Mouse (Mus musculus): ENCODE data around the gene Adipor1.

Gene Adipor1

DNA sequence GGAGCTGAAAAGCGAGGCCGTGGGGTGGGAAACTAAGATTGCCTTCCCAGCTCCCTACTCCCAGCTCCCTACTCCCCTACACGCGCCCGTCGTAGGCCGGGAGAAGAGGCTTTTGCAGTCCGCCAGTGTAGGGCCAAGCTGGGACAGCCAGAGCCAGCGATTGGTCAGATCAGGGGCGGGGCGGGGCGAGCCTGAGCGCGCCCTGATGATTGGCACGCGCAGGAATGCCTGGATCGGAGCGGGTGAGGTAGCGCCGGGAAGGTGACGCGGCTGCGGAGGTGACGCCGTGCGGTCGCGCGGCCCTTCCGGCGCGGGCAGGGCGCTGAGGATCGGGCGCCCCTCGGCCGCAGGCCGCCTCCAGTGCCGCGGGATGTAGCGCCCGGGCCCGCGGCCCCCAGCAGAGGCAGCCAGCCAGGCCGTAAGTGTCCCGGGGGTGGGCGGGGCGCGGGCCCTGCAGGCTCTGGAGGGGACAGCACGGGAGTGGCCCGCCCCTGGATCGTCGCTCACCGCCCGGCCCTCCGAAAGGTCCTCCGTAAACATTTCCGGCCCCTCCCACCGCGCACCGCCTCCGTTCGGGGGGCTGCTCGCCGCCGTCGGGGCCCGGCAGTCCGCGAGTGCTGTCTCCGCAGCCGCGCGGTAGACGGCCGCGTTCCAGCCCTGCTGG, at the start of gene Adipor1:
Gene Adipor1 (plus strand): TSS at position 211 of the 664 bp plus-strand sequence.
- peak; percentile 96 for DNase-seq

DNA sequence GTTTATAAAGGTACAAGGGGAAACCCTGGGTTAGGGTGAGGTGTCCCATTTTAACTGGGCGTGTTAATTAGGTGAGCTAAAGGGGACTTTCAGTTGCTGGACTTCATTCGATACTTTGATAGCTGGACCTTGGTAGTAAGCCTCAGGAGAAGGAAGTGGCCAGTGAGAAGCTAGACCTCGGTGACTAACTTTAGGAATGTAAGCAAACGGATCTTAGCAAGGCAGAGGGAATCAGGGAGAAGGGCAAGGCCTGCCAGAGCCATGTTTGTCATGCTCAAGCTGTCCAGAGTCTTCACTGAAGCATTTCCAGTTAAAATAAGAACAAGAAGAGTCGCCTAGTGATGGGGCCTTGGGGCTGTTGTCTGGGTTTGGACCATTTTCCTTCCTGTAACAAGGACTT, 49.7 kb upstream of the Adipor1 start:
- DNase-seq, result no peak

DNA sequence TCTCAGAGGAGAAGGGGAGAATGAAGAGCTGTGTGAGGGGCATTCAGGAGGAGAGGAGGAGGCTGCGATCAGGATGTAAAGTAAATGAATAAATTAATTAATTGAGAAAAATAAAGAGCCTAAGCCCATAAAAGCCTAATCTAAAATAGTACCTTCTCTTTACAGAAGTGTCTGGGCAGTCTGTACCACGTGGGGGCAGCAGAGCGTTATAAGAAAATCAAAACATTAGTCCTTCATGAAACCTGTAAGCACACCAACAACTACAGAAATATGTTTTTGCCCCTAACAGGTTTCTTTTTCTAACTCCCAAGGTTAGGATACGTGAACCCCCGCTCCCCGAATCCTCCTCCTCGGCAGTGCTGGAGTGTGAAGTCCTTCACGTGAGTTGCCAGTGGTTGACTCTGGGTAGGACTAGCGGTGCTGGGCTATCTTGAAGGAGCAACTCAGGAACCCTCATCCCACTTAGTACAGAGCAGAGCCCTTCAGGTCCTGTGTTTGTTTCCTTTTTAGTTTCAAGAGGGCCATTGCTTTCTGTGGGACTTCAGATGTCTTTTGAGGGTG, 46.3 kb upstream of the Adipor1 start:
- peak; percentile 55 for DNase-seq

DNA sequence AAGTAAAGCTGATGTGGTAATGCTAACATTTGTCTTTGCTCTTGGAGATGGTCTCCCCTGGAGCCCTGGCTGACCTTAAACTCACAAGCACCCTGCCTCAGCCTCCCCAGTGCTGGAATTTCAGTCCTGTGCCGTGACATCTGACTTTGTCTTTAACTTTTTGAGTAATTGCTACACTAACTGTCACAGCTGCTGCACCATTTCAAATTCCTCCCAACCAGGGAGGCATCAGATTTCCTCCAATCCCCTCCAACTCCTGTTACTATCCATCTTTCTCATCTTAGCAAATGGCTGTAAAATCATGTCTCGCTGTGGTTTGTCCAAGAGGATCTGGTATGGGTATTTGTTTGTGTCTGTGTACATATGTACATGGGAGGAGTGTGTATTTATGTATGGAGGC, 41.1 kb upstream of the Adipor1 start:
- no peak for DNase-seq

DNA sequence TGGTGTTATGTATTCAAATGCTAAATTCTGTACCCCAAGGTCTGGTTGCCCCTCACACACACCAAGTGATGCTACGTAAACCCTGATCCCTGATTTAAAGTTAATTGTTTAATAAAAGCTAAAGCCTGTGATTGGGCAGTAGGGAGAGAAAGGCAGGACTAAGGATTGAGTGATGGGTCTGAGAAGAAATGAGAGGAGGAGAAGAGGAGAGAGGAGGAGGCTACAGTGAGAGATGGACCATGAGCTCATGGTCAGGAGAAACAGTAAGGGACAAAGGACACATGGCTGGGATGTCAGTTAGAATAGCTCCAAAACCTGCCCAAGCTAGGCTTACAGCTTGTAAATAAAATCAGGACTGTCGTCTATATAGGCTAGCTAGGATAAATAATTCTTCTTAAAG, 34.1 kb upstream of the Adipor1 start:
- DNase-seq, result no peak

DNA sequence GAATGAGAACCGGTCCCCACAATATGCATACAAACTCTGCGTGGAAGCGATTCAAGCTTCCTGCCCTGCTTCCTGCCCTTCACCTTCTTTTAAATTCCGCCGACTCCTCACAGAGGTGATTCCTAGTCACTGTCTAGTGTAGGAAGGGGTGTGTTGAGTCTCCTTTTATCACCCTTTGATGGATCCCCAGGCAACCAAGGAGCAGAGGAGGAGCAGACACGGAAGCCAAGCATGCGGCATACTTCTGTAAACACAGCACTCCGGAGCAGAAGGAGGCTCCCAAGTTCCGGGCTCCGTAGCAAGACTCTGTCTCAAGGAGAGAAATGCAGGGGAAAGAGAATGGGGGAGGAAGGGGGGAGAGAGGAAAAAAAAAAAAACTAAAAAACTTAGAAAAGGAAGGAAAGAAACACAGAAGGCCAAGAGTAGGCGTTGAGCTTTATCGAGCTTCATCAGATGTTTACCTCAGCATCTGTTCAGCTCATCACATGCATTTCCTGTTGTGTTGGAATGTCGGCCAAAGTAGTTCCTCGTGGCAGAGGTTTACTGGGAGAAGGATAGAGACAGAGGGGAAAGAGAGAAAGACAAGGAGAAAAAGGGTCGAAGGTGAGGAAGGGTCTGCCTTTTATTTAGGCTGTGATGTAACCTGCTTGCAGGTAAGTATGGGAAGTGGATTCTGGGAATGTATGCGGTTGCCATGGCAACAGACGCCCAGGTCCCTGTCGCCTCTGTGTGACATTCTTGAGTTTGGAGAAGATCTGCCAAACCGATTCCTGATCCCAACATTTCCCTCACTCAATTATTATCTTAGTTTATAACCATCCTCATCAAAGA, 33.2 kb upstream of the Adipor1 start:
- no peak for DNase-seq

DNA sequence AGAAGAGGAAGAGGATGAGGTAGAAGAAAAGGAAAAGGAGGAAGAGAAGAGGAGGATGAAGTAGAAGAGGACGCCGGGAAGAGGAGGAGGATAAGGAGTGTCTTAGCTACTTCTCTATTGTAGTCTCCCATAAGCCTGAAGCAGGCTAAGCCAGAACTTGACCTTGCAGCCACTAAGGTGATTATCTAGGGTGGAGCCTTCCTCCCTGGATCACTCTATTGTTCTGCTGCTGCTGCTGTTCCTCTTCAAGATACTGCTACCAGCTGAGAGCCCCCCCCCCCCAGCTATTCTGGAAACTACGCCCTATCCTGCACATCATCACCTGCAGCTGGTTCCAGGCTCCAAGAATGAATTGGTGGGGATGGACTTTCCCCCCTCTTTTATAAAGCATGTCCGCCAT, 30.6 kb upstream of the Adipor1 start:
- DNase-seq, result no peak

DNA sequence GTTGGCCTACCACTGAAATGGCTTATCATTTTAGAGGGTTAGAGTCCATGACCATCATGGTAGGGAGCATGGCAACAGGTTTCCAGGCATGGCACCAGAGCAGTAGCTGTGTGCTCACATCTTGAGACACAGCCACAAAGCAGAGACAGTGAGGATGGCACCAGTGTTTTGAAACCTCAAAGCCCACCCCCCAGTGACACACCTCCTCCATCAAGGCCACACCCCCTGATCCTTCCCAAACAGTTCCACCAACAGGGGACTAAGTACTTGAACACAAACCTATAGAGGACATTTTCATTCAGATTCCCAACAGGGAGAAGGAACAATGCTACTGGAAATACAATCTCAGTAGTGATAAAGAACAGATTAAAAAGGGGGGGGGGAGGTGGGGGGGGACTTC, 30.0 kb upstream of the Adipor1 start:
- DNase-seq, result no peak

DNA sequence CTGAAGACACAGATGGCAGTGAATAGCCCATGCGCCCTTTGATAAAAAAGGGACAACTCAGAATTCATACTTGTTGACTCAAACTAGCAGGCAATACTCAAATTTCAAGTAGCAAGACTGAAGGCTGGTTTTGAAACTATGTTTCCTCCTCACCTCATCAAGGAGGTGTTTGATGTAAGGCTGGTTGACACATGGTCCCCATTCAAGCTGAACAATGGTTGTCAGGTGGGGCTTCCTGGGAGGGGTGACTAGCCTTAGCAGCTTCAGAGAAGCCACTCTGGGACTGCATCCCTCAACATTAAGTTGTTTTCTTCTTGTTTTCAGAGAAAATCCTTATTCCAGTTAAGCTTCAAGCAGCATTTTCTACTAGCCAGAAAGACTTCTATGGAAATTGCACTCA, 29.5 kb upstream of the Adipor1 start, which contains the start of gene 4933406M09Rik:
Gene 4933406M09Rik (plus strand): TSS at position 275 of the 400 bp plus-strand sequence.
- DNase-seq, result no peak

DNA sequence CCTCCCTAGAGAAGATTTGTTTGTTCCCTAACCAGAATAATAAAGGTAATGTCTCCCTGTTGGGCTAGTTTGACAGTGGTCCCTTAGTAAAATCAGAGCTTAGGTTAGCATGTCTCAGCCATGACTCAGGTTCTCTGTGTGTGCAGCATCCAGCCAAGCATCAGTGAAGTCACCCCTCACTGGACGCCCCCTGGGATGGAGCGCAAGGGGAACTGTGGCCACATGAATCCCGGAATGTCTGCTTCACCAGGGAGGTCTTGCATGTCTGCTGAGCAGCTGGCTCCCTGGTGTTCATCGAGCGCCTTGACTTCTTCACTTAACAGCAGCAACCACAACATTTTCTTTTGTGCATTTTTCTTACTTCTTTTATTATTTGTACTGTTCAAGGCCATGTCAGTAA, 21.4 kb upstream of the Adipor1 start:
- DNase-seq, result no peak

DNA sequence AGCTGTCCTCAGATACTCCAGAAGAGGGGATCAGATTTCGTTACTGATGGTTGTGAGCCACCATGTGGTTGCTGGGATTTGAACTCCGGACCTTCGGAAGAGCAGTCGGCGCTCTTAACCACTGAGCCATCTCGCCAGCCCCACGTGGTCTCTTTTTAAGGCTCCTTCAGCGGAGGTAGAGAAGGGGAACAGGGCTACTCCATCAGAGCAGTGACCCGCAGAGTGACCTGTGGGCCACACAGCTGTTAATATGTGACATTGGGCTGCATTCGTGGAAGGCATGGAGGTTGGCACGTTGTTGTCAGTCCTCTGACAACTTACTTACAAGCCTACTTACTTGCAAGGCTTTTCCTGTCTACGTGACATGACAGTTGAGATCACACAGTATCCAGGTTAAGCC, 17.0 kb upstream of the Adipor1 start:
- no peak for DNase-seq

DNA sequence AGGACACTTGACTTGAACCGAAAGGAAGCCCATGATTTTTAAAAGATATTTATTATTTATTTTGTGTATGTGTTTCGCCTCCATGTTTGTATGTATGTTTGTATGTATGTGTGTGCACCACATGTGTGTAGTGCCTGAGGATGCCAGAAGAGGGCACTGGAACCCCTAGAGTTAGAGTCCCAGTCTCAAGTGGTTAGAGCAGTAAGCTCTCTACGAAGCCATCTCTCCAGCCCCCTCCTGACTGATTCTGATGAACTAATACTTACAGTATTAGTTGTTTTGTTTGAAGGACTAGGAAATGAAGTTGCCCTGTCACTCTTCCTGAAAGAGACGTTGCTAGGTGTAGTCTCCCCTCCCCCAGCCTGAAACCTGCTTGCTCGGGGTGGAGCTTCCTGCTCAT, 15.4 kb upstream of the Adipor1 start:
- DNase-seq, result no peak

DNA sequence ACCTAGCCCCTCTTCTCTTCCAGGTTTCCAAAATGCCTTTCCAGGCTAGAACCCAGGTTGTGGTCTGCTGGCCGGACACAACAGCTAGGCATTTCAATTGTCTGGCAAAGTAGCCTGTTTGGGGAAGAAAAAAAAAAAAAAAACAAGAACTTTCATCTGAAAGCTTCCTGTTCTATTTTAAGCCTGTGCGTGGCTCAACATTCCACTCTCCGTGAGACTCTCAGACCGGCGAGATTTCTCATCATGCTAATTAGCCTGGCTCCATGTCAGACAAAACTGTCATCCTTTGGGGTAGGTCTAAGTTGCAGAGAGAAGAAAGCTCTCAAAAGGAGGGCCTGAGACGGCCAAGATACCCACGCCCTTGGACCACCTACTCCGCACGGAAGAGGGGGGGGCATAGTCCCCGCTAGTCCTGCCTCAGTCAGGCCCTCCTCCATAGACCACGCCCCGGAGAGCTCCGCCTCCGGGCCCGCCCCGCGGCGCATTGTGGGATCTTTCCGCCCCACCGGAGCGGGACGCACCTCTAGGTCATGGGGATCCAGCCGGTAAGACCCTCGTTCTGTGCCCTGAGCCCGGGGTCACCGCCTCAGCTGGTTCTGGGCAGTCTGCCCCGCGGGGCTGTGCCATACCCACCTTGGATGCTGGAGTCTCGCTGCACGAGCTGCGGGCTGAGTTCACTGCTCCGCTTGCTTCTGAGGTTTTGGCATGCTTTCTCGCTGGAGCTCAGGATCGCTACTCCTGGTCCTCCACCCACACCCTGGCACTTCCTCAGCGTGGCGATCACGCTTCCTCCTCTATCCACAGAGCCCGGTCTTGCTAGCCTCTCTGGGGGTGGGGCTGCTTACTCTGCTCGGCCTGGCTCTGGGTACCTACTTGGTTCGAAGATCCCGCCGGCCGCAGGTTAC, 9.4 kb upstream of the Adipor1 start, which contains the start of gene Cyb5r1:
Gene Cyb5r1 (plus strand): TSS at position 51 of the 905 bp plus-strand sequence.
- peak; percentile 88 for DNase-seq

DNA sequence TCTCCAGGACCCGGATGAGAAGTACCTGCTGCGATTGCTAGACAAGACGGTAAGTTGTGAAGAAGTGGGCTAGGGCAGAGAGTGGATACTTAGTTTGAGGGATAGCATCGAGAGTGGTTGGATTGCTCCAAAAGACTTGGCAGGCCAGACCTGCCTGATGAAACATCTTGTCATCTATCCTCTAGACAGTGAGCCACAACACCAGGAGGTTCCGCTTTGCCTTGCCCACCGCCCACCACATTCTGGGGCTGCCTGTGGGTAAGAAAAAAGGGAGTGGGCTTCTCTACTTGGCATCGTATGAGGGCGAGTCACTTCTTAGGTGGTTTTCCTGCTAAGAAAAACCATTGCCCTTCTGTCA, 8.8 kb upstream of the Adipor1 start:
- DNase-seq, result no peak

DNA sequence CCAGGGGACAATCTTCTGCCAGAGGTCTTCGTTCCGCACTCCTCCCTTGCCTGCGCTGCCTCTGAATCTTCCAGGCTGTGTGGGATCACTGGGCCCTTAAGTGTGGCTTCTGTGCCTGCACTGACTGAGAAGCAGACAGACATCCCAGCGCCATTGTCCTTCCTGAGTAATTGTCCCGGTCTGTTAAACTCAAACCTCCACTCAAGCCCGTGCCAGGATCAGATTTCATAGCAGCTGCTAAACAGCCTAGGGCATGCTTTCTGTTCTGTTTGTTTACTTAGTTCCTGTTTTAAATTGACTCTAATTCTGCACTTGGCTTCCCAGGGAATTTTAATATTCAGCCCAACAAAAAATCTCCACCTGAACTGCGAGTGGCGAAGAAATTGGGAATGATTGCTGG, 7.1 kb upstream of the Adipor1 start:
- DNase-seq, result no peak

DNA sequence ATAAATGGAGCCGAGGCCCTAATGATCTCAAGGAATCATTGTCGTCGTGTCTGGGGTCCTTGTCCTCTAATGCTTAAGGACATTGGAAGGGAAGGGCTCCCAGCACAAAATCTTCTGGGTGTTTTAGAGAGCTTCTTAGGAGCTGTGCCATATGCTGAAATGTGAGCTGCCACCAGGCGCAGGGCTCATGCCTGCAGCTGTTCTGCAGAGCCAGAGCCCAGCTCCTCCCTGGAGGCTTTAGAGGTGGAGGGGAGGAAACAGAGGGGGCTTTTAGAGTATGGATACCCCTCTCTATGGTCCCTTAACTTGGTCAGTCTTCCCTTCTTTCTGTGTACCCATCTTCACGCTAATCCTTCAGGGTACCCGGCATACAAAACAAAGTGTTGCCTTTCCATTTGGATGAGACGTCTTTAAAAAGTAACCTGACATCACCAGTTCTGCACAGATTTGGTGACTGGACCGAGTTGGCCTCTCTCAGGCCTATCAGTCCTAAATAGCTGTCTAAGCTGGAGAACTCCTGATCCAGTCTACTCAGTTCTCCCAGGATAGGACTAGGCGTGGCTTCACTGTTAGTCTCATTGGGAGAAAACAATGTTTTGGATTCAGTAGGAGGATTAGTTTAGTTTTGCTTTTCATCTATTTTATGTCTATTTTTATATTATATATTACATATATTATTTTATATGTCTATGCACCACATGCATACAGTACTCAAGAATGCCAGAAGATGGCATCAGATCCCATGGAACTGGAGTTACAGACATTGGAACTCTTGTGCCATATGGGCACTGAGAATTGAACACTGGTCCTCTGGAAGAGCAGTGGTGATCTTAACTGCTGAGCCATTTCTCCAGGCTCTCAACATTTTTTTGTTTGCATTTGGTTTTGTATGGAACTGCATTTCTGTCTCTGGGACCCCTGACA, 3.2 kb upstream of the Adipor1 start:
- no peak for DNase-seq

DNA sequence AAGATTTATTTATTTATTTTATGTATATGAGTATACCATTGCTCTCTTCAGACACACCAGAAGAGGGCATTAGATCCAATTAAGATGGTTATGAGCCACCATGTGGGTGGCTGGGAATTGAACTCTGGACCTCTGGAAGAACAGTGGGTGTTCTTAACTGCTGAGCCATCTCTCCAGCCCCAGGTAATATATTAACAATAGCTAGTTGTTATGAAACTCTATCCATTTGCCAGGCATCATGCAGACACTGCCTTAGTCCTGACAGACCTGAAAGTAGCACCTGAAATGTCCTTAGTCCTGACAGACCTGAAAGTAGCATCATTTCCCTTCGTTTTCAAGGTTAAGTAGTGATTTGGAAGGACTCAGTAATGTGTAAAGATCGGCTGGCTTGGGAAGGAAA, 1.1 kb upstream of the Adipor1 start:
- DNase-seq, result no peak

DNA sequence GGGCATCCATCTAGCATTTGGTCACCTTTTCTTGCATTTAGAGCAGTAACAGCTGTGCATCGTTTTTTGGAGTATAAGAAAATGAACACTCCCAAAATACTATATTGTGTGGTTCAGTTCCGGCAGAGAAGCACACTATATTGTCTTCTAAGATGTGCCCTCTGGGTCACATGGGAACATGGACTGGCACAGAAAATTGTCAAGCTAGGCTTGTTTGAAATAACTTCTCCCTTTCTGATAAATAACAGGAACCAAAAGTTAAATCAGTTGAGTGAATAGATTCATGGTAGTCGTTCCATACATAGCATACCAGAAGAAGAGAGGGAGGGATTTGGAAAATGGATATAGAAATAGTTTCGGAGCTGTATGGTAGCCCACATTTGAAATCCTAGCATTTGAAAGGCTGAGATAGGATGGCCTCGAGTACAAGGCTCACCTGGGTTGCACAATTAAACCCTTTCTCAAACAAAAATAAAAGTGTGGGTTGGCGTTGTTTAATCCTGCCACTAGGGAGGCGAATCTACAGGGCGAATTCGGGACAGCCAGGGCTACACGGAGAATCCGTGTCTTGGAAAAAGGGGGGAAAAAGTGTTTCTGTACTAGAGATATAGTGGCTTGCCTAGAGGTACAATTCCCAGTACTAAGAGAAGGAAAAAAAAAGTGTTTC, 544 bp upstream of the Adipor1 start:
- no peak for DNase-seq

DNA sequence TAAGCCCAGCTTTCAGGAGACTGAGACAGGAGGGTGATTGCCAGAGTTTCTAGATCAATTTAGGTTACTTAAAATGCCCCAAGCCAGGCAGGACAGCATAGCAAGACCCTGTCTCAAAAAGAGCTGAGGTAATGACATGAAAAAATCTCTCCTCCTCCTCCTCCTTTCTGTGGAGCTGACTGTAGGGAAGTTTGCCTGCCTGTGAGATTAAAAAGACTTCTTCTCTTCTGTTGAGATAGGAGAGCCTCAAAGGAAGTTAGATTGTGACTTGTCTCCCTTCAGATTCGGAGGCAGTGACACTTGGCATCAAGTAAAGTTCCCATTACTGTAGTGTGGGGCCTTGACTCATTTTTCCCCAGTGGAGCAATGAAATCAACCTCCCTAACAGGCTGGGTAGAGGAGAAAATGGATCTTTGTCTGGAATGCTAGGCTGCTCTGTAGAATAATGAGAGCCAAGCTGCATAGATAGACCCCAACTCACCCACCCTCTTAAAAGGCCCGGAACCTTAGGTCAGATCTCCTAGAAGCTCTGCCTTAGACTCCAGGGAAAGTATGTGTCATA, 3.3 kb downstream of the Adipor1 start:
- no peak for DNase-seq

DNA sequence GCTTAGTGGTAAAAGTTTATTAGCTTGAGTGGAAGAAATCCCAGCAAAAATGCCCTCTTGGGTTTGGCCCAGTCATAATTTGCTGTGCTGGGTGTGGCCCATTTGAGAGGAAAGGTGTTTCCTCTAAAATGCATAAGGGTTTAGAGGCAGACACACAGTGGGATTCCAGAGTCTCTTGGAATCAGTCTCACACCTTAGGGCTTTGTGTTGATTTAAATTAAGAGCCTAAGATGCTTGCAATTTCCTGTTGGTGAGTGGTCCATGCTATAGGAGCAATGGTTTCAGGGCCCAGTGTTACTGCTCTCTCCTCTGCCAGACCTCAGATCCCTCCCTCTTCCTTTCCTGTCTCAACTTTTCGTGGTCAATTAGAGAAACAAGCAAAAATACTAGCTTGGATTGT, 4.0 kb downstream of the Adipor1 start:
- DNase-seq, result no peak
